Mouse (Mus musculus): ENCODE data around the gene Vmn1r8. TPM values are rescaled to one million over a fixed set of nuclear protein-coding genes. Genes with fewer than 3 reads are reported as not detected.
"Not testable (repeated sequence)": the region's sequence is repeated elsewhere in the genome, so short reads cannot be mapped to it uniquely, and the experiment has no call there.

The Vmn1r8 gene
- polyA plus RNA-seq (2016; fragmentation: Nextera tagmentation; extraction: Ambion mirVana), result not detected in 2 replicates

DNA sequence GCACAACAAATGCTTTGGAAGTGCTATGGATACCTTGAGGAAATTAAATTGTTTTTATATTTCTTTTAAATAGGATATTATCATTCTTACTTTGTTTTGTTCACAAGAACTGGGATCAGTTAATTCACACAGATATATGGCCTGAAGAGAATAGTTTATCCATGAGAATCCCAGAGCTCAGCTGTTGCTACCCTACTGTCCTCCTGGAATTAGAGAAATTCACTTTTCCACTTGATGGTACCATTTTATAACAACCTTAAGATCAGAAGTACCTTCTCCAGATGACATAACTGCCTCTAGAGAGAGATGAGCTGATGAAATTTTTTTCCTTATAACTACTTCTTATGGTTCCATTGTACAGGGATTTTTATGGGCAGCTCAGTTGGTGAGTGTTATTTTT lies at the start of gene Vmn1r8:
TSS of gene Vmn1r8 (plus strand) at position 301 of the 400 bp plus-strand sequence.
- Histone ChIP-seq H3K27ac (replicated peaks) (no peak within 1 kb of the TSS), H3K36me3 (replicated peaks) (no peaks in the 10 kb centered on the region), H3K4me3 (no peak within 1 kb of the TSS), H3K4me1 (no peaks in the 10 kb centered on the region), H3K27me3 (replicated peaks; ENCODE audit: low read depth, poor library complexity, severe bottlenecking) (no peaks in the 10 kb centered on the region), H3K9me3 (no peaks in the 10 kb centered on the region)
- DNase-seq (ENCODE audit: low spot score), result no peak

- Histone ChIP-seq H3K4me1 (no peaks in the 10 kb centered on the region), H3K4me3 (no peak within 1 kb of the TSS), H3K27me3 (replicated peaks; ENCODE audit: low read depth, poor library complexity, severe bottlenecking) (no peaks in the 10 kb centered on the region), H3K27ac (replicated peaks) (no peak within 1 kb of the TSS), H3K36me3 (replicated peaks) (no peaks in the 10 kb centered on the region), H3K9me3 (no peaks in the 10 kb centered on the region)
- no peak for DNase-seq (ENCODE audit: low spot score)
- WGBS, result 88% methylated on average over 2 of the region's 2 CpGs
Observed at GRCm38 (mm10) chr6:56996943-56997342, 35.1 kb upstream of the Vmn1r8 start, which contains the start of gene Vmn1r6. Vmn1r6 (plus strand) TSS chr6:56997243.

GRCm38 (mm10) chr6:57025224-57025623 lies 6.9 kb upstream of the Vmn1r8 start, which contains the start of gene Vmn1r7:
Vmn1r7 (minus strand) TSS chr6:57025324.
- 89% methylated on average over 2 of the region's 2 CpGs for WGBS
- not testable (repeated sequence) for H3K27me3 ChIP-seq (replicated peaks; ENCODE audit: low read depth, poor library complexity, severe bottlenecking); H3K36me3 ChIP-seq (replicated peaks); H3K4me1 ChIP-seq; H3K4me3 ChIP-seq; DNase-seq (ENCODE audit: low spot score); H3K27ac ChIP-seq (replicated peaks); H3K9me3 ChIP-seq

- no peaks in the 10 kb centered on the region for H3K27me3 ChIP-seq (replicated peaks; ENCODE audit: low read depth, poor library complexity, severe bottlenecking)
- WGBS, result 85% methylated on average over 2 of the region's 2 CpGs
- H3K4me1 ChIP-seq, result no peaks in the 10 kb centered on the region
- DNase-seq (ENCODE audit: low spot score), result no peak
- no peak overlapping the region for H3K27ac ChIP-seq (replicated peaks)
- H3K4me3 ChIP-seq, result no peak overlapping the region
- no peaks in the 10 kb centered on the region for H3K9me3 ChIP-seq
- H3K36me3 ChIP-seq (replicated peaks), result no peaks in the 10 kb centered on the region
Observed at GRCm38 (mm10) chr6:57034674-57035073, 2.6 kb downstream of the Vmn1r8 start.

DNA sequence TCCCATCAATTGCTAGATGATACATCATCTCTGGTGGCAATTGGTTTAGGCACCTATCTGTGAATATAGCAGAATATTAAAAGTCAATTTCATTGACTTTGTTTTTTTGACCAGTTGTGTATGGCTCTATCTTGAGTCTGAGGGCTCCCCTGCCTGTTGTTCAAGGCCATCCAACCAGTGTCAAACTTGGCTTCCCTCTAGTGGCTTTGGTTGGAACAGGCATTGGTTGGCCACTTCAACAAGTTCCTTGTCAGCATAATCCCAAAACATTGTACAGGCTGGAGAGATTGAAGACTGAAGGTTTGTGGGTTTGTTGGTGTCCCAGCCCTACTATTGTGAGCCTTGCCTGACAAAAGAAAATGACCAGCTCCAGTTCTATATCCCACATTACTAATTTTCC lies 31.6 kb downstream of the Vmn1r8 start:
- Histone ChIP-seq H3K4me1 (no peaks in the 10 kb centered on the region), H3K27me3 (replicated peaks; ENCODE audit: low read depth, poor library complexity, severe bottlenecking) (no peaks in the 10 kb centered on the region), H3K36me3 (replicated peaks) (no peaks in the 10 kb centered on the region), H3K9me3 (no peaks in the 10 kb centered on the region), H3K27ac (replicated peaks) (no peak overlapping the region), H3K4me3 (no peak overlapping the region)
- DNase-seq (ENCODE audit: low spot score), result no peak

- H3K9me3 ChIP-seq, result no peaks in the 10 kb centered on the region
- WGBS, result 86% methylated on average over 2 of the region's 2 CpGs
- DNase-seq (ENCODE audit: low spot score), result no peak
- H3K36me3 ChIP-seq (replicated peaks), result no peaks in the 10 kb centered on the region
- H3K4me1 ChIP-seq, result no peaks in the 10 kb centered on the region
- H3K27ac ChIP-seq (replicated peaks), result no peak within 1 kb of the TSS
- no peak within 1 kb of the TSS for H3K4me3 ChIP-seq
- H3K27me3 ChIP-seq (replicated peaks; ENCODE audit: low read depth, poor library complexity, severe bottlenecking), result no peaks in the 10 kb centered on the region
Observed at GRCm38 (mm10) chr6:57066487-57066886, 34.4 kb downstream of the Vmn1r8 start, which contains the start of gene Vmn1r9. Vmn1r9 (plus strand) TSS chr6:57066787.

Other genes starting within 250 kb of the Vmn1r8 start
- 39.4 and 39.6 TPM in 2 replicates for gene Kbtbd2, start 234.5 kb upstream of the Vmn1r8 start, polyA plus RNA-seq (2016; fragmentation: Nextera tagmentation; extraction: Ambion mirVana)
- 72.8 and 73.9 TPM in 2 replicates for gene Fkbp9, start 200.2 kb upstream of the Vmn1r8 start, polyA plus RNA-seq (2016; fragmentation: Nextera tagmentation; extraction: Ambion mirVana)
- gene Nt5c3, start 108.4 kb upstream of the Vmn1r8 start, polyA plus RNA-seq (2016; fragmentation: Nextera tagmentation; extraction: Ambion mirVana), result 57.4 and 57.9 TPM in 2 replicates
- 0.30 and 0.37 TPM in 2 replicates for gene Vmn1r4, start 108.3 kb upstream of the Vmn1r8 start, polyA plus RNA-seq (2016; fragmentation: Nextera tagmentation; extraction: Ambion mirVana)
- gene Vmn1r5, start 62.0 kb upstream of the Vmn1r8 start, polyA plus RNA-seq (2016; fragmentation: Nextera tagmentation; extraction: Ambion mirVana), result not detected in 2 replicates
- not detected in 2 replicates for gene Vmn1r6, start 35.0 kb upstream of the Vmn1r8 start, polyA plus RNA-seq (2016; fragmentation: Nextera tagmentation; extraction: Ambion mirVana)
- gene Vmn1r7, start 7.0 kb upstream of the Vmn1r8 start, polyA plus RNA-seq (2016; fragmentation: Nextera tagmentation; extraction: Ambion mirVana), result not detected in 2 replicates
- not detected in 2 replicates for gene Vmn1r9, start 34.5 kb downstream of the Vmn1r8 start, polyA plus RNA-seq (2016; fragmentation: Nextera tagmentation; extraction: Ambion mirVana)
- not detected in 2 replicates for gene Vmn1r10, start 77.2 kb downstream of the Vmn1r8 start, polyA plus RNA-seq (2016; fragmentation: Nextera tagmentation; extraction: Ambion mirVana)
- gene Vmn1r11, start 101.2 kb downstream of the Vmn1r8 start, polyA plus RNA-seq (2016; fragmentation: Nextera tagmentation; extraction: Ambion mirVana), result not detected in 2 replicates
- not detected in 2 replicates for gene Vmn1r12, start 124.6 kb downstream of the Vmn1r8 start, polyA plus RNA-seq (2016; fragmentation: Nextera tagmentation; extraction: Ambion mirVana)
- not detected in 2 replicates for gene Vmn1r13, start 171.0 kb downstream of the Vmn1r8 start, polyA plus RNA-seq (2016; fragmentation: Nextera tagmentation; extraction: Ambion mirVana)
- gene Vmn1r14, start 199.4 kb downstream of the Vmn1r8 start, polyA plus RNA-seq (2016; fragmentation: Nextera tagmentation; extraction: Ambion mirVana), result not detected in 2 replicates
- gene Vmn1r15, start 225.7 kb downstream of the Vmn1r8 start, polyA plus RNA-seq (2016; fragmentation: Nextera tagmentation; extraction: Ambion mirVana), result not detected in 2 replicates